Mouse (Mus musculus): Measurements from ENCODE around the gene Zfp362. TPM values are rescaled to one million over a fixed set of nuclear protein-coding genes. Genes with fewer than 3 reads are reported as not detected.

Gene Zfp362
- total and polyA plus RNA-seq, 2 experiments from 2014 or later, result 27.0 to 33.3 TPM

- WGBS, result 38% methylated on average over 1 of the region's 1 CpGs
Observed at GRCm38 (mm10) chr4:128793710-128794109, 12.1 kb downstream of the Zfp362 start.

GRCm38 (mm10) chr4:128789646-128790045, 16.2 kb downstream of the Zfp362 start:
- Histone ChIP-seq H3K27ac (ENCODE audit: low read depth, low read length) (no peak overlapping the region), H3K4me2 (ENCODE audit: low read depth, low read length, poor library complexity, severe bottlenecking) (no peak overlapping the region), H3K27me3 (ENCODE audit: insufficient read depth, low read length) (no peaks in the 10 kb centered on the region), H3K9me3 (ENCODE audit: low read length) (no peaks in the 10 kb centered on the region), H3K4me3 (ENCODE audit: low read depth, low read length) (no peak overlapping the region), H3K9ac (replicated peaks; ENCODE audit: low read length, poor library complexity, severe bottlenecking) (no peak overlapping the region), H3K4me1 (ENCODE audit: insufficient read depth, low read length) (no peaks in the 10 kb centered on the region), H3K36me3 (ENCODE audit: insufficient read depth, low read length) (peaks cover 39% of the 10 kb centered on the region)
- no peak for TF ChIP-seq CTCF (IDR thresholded peaks at IDR 0.05)
- DNase-seq (ENCODE audit: low spot score), result no peak
- 52% methylated on average over 18 of the region's 18 CpGs for WGBS
- no peak for ATAC-seq (ENCODE audit: low FRiP score)

More at GRCm38 (mm10) chr4:128793710-128794109, 12.1 kb downstream of the Zfp362 start:
- Histone ChIP-seq H3K36me3 (ENCODE audit: insufficient read depth, low read length) (peaks cover 9% of the 10 kb centered on the region; the same call in 1 of the 2 replicates), H3K27ac (ENCODE audit: low read depth, low read length) (no peak overlapping the region), H3K9ac (replicated peaks; ENCODE audit: low read length, poor library complexity, severe bottlenecking) (no peak overlapping the region), H3K27me3 (ENCODE audit: insufficient read depth, low read length) (no peaks in the 10 kb centered on the region), H3K4me2 (ENCODE audit: low read depth, low read length, poor library complexity, severe bottlenecking) (no peak overlapping the region), H3K4me1 (ENCODE audit: insufficient read depth, low read length) (no peaks in the 10 kb centered on the region), H3K9me3 (ENCODE audit: low read length) (no peaks in the 10 kb centered on the region), H3K4me3 (ENCODE audit: low read depth, low read length) (no peak overlapping the region)
- TF ChIP-seq CTCF (IDR thresholded peaks at IDR 0.05), result no peak
- DNase-seq (ENCODE audit: low spot score) (no peak), ATAC-seq (ENCODE audit: low FRiP score) (no peak)

GRCm38 (mm10) chr4:128788108-128788507, 17.7 kb downstream of the Zfp362 start:
- Histone ChIP-seq H3K36me3 (ENCODE audit: insufficient read depth, low read length) (peaks cover 42% of the 10 kb centered on the region), H3K4me2 (ENCODE audit: low read depth, low read length, poor library complexity, severe bottlenecking) (no peak overlapping the region), H3K27me3 (ENCODE audit: insufficient read depth, low read length) (no peaks in the 10 kb centered on the region), H3K9ac (replicated peaks; ENCODE audit: low read length, poor library complexity, severe bottlenecking) (no peak overlapping the region), H3K27ac (ENCODE audit: low read depth, low read length) (no peak overlapping the region), H3K9me3 (ENCODE audit: low read length) (no peaks in the 10 kb centered on the region), H3K4me3 (ENCODE audit: low read depth, low read length) (no peak overlapping the region), H3K4me1 (ENCODE audit: insufficient read depth, low read length) (no peaks in the 10 kb centered on the region)
- no peak for ATAC-seq (ENCODE audit: low FRiP score)
- TF ChIP-seq CTCF (IDR thresholded peaks at IDR 0.05), result no peak
- DNase-seq (ENCODE audit: low spot score), result no peak
- WGBS, result 93% methylated on average over 4 of the region's 4 CpGs

GRCm38 (mm10) chr4:128787023-128787939, 18.6 kb downstream of the Zfp362 start:
- DNase-seq (ENCODE audit: low spot score) (no peak), ATAC-seq (ENCODE audit: low FRiP score) (no peak)
- Histone ChIP-seq H3K9ac (replicated peaks; ENCODE audit: low read length, poor library complexity, severe bottlenecking) (no peak overlapping the region), H3K9me3 (ENCODE audit: low read length) (no peaks in the 10 kb centered on the region), H3K4me3 (ENCODE audit: low read depth, low read length) (no peak overlapping the region), H3K27me3 (ENCODE audit: insufficient read depth, low read length) (no peaks in the 10 kb centered on the region), H3K27ac (ENCODE audit: low read depth, low read length) (no peak overlapping the region), H3K36me3 (ENCODE audit: insufficient read depth, low read length) (peaks cover 44% of the 10 kb centered on the region), H3K4me2 (ENCODE audit: low read depth, low read length, poor library complexity, severe bottlenecking) (no peak overlapping the region), H3K4me1 (ENCODE audit: insufficient read depth, low read length) (no peaks in the 10 kb centered on the region)
- WGBS, result 83% methylated on average over 24 of the region's 24 CpGs
- no peak for TF ChIP-seq CTCF (IDR thresholded peaks at IDR 0.05)

- Histone ChIP-seq H3K36me3 (ENCODE audit: insufficient read depth, low read length) (peaks cover 51% of the 10 kb centered on the region), H3K4me3 (ENCODE audit: low read depth, low read length) (no peak overlapping the region), H3K27me3 (ENCODE audit: insufficient read depth, low read length) (no peaks in the 10 kb centered on the region), H3K9ac (replicated peaks; ENCODE audit: low read length, poor library complexity, severe bottlenecking) (no peak overlapping the region), H3K9me3 (ENCODE audit: low read length) (no peaks in the 10 kb centered on the region), H3K4me2 (ENCODE audit: low read depth, low read length, poor library complexity, severe bottlenecking) (no peak overlapping the region), H3K4me1 (ENCODE audit: insufficient read depth, low read length) (no peaks in the 10 kb centered on the region), H3K27ac (ENCODE audit: low read depth, low read length) (no peak overlapping the region)
- WGBS, result 97% methylated on average over 11 of the region's 11 CpGs
- ATAC-seq (ENCODE audit: low FRiP score) (no peak), DNase-seq (ENCODE audit: low spot score) (no peak)
- no peak for TF ChIP-seq CTCF (IDR thresholded peaks at IDR 0.05)
Observed at GRCm38 (mm10) chr4:128785921-128786654, 19.8 kb downstream of the Zfp362 start.
